ENCODE assay signal across 10 mouse cellular contexts in genomic region chr4:137770901-137771612, GRCm38 (mm10). TPM values are rescaled to one million over a fixed set of nuclear protein-coding genes. Genes with fewer than 3 reads are reported as not detected.
A peak's percentile ranks its signal among the peaks of the same experiment; 100 is the strongest.
DNase-seq lines count a peak whose midpoint lies in the region; ATAC-seq lines count a peak whose summit lies in the region.
"Had no signal": no experiment of that assay in that cellular context is flagged by ENCODE, and none has a peak within 500 bp of the region (broad histone marks: within the 10 kb centered on the region; RNA-seq: fewer than 3 reads in every experiment).

No protein-coding gene starts in this region.

- H3K4me3 ChIP-seq in heart, embryonic 12.5 days: no peak overlapping the region
- no peak overlapping the region for H3K4me3 ChIP-seq in heart, embryonic 13.5 days
- H3K4me3 ChIP-seq: midbrain, embryonic 12.5 days had no signal

- H3K36me3 ChIP-seq in heart, embryonic 12.5 days: no peaks in the 10 kb centered on the region
- H3K36me3 ChIP-seq in heart, embryonic 13.5 days: no peaks in the 10 kb centered on the region
- H3K36me3 ChIP-seq: midbrain, embryonic 12.5 days had no signal

- H3K4me2 ChIP-seq in heart, embryonic 12.5 days: no peak overlapping the region
- no peak overlapping the region for H3K4me2 ChIP-seq in heart, embryonic 13.5 days
- H3K4me2 ChIP-seq: midbrain, embryonic 12.5 days had no signal

- WGBS in heart, embryonic 12.5 days: 58% methylated on average over 14 of the region's 14 CpGs
- WGBS in heart, embryonic 13.5 days: 57% methylated on average over 14 of the region's 14 CpGs

- no peaks in the 10 kb centered on the region for H3K9me3 ChIP-seq in heart, embryonic 12.5 days (replicated peaks)
- no peaks in the 10 kb centered on the region for H3K9me3 ChIP-seq in heart, embryonic 13.5 days
- H3K9me3 ChIP-seq: midbrain, embryonic 12.5 days had no signal

- DNase-seq in heart, adult 18-20 months: peak; percentile 62 to 80
- peak; percentile 61 for DNase-seq in adipocyte (ENCODE audit: low spot score)
- peak; percentile 51 for DNase-seq in lung, postnatal 25 days (ENCODE audit: low spot score)
- no peak for DNase-seq in frontal cortex, postnatal 10 days (ENCODE audit: low spot score in 2 of 2)
- DNase-seq in cerebellum, adult 18-20 months: no peak
- DNase-seq: adrenal gland, postnatal 36 days had no signal

- peaks cover 32% of the 10 kb centered on the region for H3K27me3 ChIP-seq in heart, embryonic 12.5 days (replicated peaks)
- peaks cover 33% of the 10 kb centered on the region for H3K27me3 ChIP-seq in heart, embryonic 13.5 days (replicated peaks)
- H3K27me3 ChIP-seq: midbrain, embryonic 12.5 days had no signal

- ATAC-seq in heart, embryonic 12.5 days (ENCODE audit: insufficient number of reproducible peaks, low FRiP score): no peak
- ATAC-seq in heart, embryonic 13.5 days (ENCODE audit: extremely low read depth, insufficient number of reproducible peaks, low FRiP score, low TSS enrichment): no peak
- ATAC-seq in monocyte, adult 5-6 weeks (replicated peaks; ENCODE audit: insufficient number of reproducible peaks, low FRiP score, low TSS enrichment, poor library complexity, severe bottlenecking): no peak

- no peak overlapping the region for H3K9ac ChIP-seq in heart, embryonic 12.5 days
- 0 out of 2 replicates have a peak overlapping the region, but pooled peaks have one; percentile 6 for H3K9ac ChIP-seq in heart, embryonic 13.5 days
- H3K9ac ChIP-seq: midbrain, embryonic 12.5 days had no signal

- peaks cover 23% of the 10 kb centered on the region for H3K4me1 ChIP-seq in heart, embryonic 12.5 days (replicated peaks)
- H3K4me1 ChIP-seq in heart, embryonic 13.5 days: peaks cover 22% of the 10 kb centered on the region

- no peak overlapping the region for H3K27ac ChIP-seq in heart, embryonic 12.5 days (ENCODE audit: poor library complexity, severe bottlenecking)
- H3K27ac ChIP-seq in heart, embryonic 13.5 days (replicated peaks): no peak overlapping the region
- H3K27ac ChIP-seq: midbrain, embryonic 12.5 days had no signal

RNA-seq across cellular contexts. Expression of gene Alpl, which starts 25.1 kb away (rescaled TPM):
- 10 to 100 TPM; 55.4 to 56.0 TPM for total RNA-seq in heart, adult 18-20 months (2021)
- 1.7 and 2.2 TPM in 2 replicates for polyA plus RNA-seq in heart, embryonic 12.5 days (2016; fragmentation: Nextera tagmentation; extraction: Ambion mirVana)
- 3.3 and 3.8 TPM in 2 replicates for polyA plus RNA-seq in heart, embryonic 13.5 days (2015; fragmentation: Nextera tagmentation; extraction: Ambion mirVana)
- not detected in 3 replicates for total RNA-seq in monocyte, adult 5-6 weeks (2017)

Comparison
In these comparisons a context has a peak if more than half of its experiments do, and no peak if none do; other contexts are left out.
1. DNase-seq: peak in heart, adult 18-20 months (2 of 2), adipocyte (single experiment) and lung, postnatal 25 days (single experiment); none in frontal cortex, postnatal 10 days (0 of 2) and cerebellum, adult 18-20 months (0 of 2).
2. RNA of gene Alpl, which starts 25.1 kb away (total RNA-seq): 55.4 to 56.0 TPM in heart, adult 18-20 months; not detected in monocyte, adult 5-6 weeks; every median in the first group is over 10 times any median in the second.